Mouse (Mus musculus) liver, embryonic 14.5 days (tissue): ENCODE data around the gene Ddx10. TPM values are rescaled to one million over a fixed set of nuclear protein-coding genes. Genes with fewer than 3 reads are reported as not detected.

Experiments
- ATAC-seq: fragments of 200-750 bp; cut with Nextera tagmentation; 2 replicates; pipeline ENCODE4 v1.8.0; 2017; ENCODE audit warnings: moderate number of reproducible peaks, mild to moderate bottlenecking, moderate library complexity; ENCODE audit not compliant: insufficient read depth
- DNase-seq, 3 experiments: peaks; one replicate each; pipeline ENCODE4 v3.0.0-alpha.2; 2012 to 2013; ENCODE audit warnings: low read depth in 3 of 3, low spot score in 3 of 3
- H3K27ac ChIP-seq: fragments of 300-500 bp; sonication (generic); 2 replicates; pipeline ENCODE4 v1.5.1; 2014; ENCODE audit warnings: moderate library complexity, mild to moderate bottlenecking, control low read depth, inconsistent platforms
- H3K27me3 ChIP-seq: fragments of 300-500 bp; sonication (generic); 2 replicates; pipeline ENCODE4 v1.6.1; 2014; ENCODE audit warnings: mild to moderate bottlenecking, low read length, moderate library complexity; ENCODE audit not compliant: control insufficient read depth, insufficient read depth
- H3K36me3 ChIP-seq: fragments of 300-500 bp; sonication (generic); replicated peaks from 2 replicates; pipeline ENCODE4 v1.6.1; 2014; ENCODE audit warnings: low read depth; ENCODE audit not compliant: control insufficient read depth, insufficient read depth
- H3K4me1 ChIP-seq, 2 experiments: fragments of 200-500 bp in 1 of 2; fragments of 300-500 bp in 1 of 2; sonication (generic) in 1 of 2; replicated peaks; 2 replicates each; pipeline ENCODE4 v1.6.1; 2012 to 2014; ENCODE audit warnings: antibody characterized with exemption in 1 of 2, inconsistent platforms in 1 of 2, low read length in 1 of 2; ENCODE audit not compliant: control insufficient read depth in 2 of 2, insufficient read depth in 2 of 2
- H3K4me2 ChIP-seq: fragments of 300-500 bp; sonication (generic); 2 replicates; pipeline ENCODE4 v1.6.1; 2014; ENCODE audit warnings: low read depth, mild to moderate bottlenecking, control low read depth, moderate library complexity
- H3K4me3 ChIP-seq, 2 experiments: fragments of 200-500 bp in 1 of 2; fragments of 300-500 bp in 1 of 2; sonication (generic) in 1 of 2; 2 replicates each; pipeline ENCODE4 v1.5.1; 2012 to 2014; ENCODE audit warnings: low read depth in 2 of 2, low read length in 2 of 2, mild to moderate bottlenecking in 2 of 2, control low read depth in 1 of 2, inconsistent platforms in 1 of 2, moderate library complexity in 1 of 2; ENCODE audit not compliant: insufficient read depth in 1 of 2
- H3K9ac ChIP-seq: fragments of 300-500 bp; sonication (generic); replicated peaks from 2 replicates; pipeline ENCODE4 v1.6.1; 2014; ENCODE audit warnings: mild to moderate bottlenecking, control low read depth, moderate library complexity
- H3K9me3 ChIP-seq: fragments of 300-500 bp; sonication (generic); 2 replicates; pipeline ENCODE4 v1.6.1; 2016; ENCODE audit warnings: low read length, mixed read lengths; ENCODE audit not compliant: control insufficient read depth
- CTCF ChIP-seq: IDR thresholded peaks from 2 replicates; pipeline ENCODE4 v1.5.1; 2016; ENCODE audit warnings: antibody characterized with exemption, low read depth, control low read depth
- EP300 ChIP-seq: IDR thresholded peaks from 2 replicates; pipeline ENCODE4 v1.6.1; 2016; ENCODE audit warnings: antibody characterized with exemption, low read depth
- WGBS: fragments of 180-500 bp; shearing (Covaris S2); extraction: QIAGEN DNeasy Blood & Tissue Kit; methylation state at CpG from one replicate; pipeline ENCODE4 v1.1.7; 2014; ENCODE audit not compliant: insufficient replicate concordance; 5-methylcytosine and 5-hydroxymethylcytosine counted together
- polyA plus RNA-seq, 2 experiments: library from polyadenylated mRNA; depleted of rRNA in 1 of 2; stranded (reverse) in 1 of 2; unstranded in 1 of 2; fragments of >200 nt; fragmentation: Nextera tagmentation in 1 of 2; extraction: Ambion mirVana in 1 of 2; gene quantifications; 2 replicates each; pipeline versions ENCODE4 v1.2.1 to v1.2.3; 2012 to 2014

Ddx10 gene
- polyA plus RNA-seq, 2 experiments, result 7.0 to 14.1 TPM

GRCm38 (mm10) chr9:53072088-53072487, 175.8 kb downstream of the Ddx10 start:
- no peak for ATAC-seq
- H3K9me3 ChIP-seq, result no peaks in the 10 kb centered on the region
- H3K4me2 ChIP-seq, result no peak overlapping the region
- H3K27me3 ChIP-seq, result no peaks in the 10 kb centered on the region
- no peaks in the 10 kb centered on the region for H3K4me1 ChIP-seq
- no peaks in the 10 kb centered on the region for H3K36me3 ChIP-seq
- TF ChIP-seq EP300 (no peak), CTCF (no peak)
- H3K27ac ChIP-seq, result no peak overlapping the region
- no peak overlapping the region for H3K4me3 ChIP-seq
- WGBS, result 71% methylated on average over 9 of the region's 9 CpGs
- no peak for DNase-seq
- no peak overlapping the region for H3K9ac ChIP-seq

GRCm38 (mm10) chr9:53070875-53071524, 176.9 kb downstream of the Ddx10 start:
- WGBS, result 69% methylated on average over 12 of the region's 12 CpGs
- no peaks in the 10 kb centered on the region for H3K4me1 ChIP-seq
- no peaks in the 10 kb centered on the region for H3K36me3 ChIP-seq
- TF ChIP-seq CTCF, result no peak
- TF ChIP-seq EP300, result no peak
- no peak overlapping the region for H3K27ac ChIP-seq
- no peak overlapping the region for H3K4me3 ChIP-seq
- no peaks in the 10 kb centered on the region for H3K9me3 ChIP-seq
- no peaks in the 10 kb centered on the region for H3K27me3 ChIP-seq
- ATAC-seq, result no peak
- no peak for DNase-seq
- H3K9ac ChIP-seq, result no peak overlapping the region
- no peak overlapping the region for H3K4me2 ChIP-seq

GRCm38 (mm10) chr9:53068166-53068565, 179.7 kb downstream of the Ddx10 start:
- Histone ChIP-seq H3K9me3 (no peaks in the 10 kb centered on the region), H3K4me1 (no peaks in the 10 kb centered on the region), H3K27me3 (no peaks in the 10 kb centered on the region), H3K36me3 (no peaks in the 10 kb centered on the region), H3K9ac (no peak overlapping the region), H3K27ac (no peak overlapping the region), H3K4me3 (no peak overlapping the region), H3K4me2 (no peak overlapping the region)
- ATAC-seq (peak; percentile 13; the same call in 1 of the 2 replicates), DNase-seq (no peak)
- 43% methylated on average over 5 of the region's 5 CpGs for WGBS
- TF ChIP-seq EP300 (no peak), CTCF (no peak)

GRCm38 (mm10) chr9:53066428-53066827, 181.4 kb downstream of the Ddx10 start:
- no peak overlapping the region for H3K27ac ChIP-seq
- no peak overlapping the region for H3K9ac ChIP-seq
- no peaks in the 10 kb centered on the region for H3K36me3 ChIP-seq
- H3K4me3 ChIP-seq, result no peak overlapping the region
- H3K4me2 ChIP-seq, result no peak overlapping the region
- H3K9me3 ChIP-seq, result no peaks in the 10 kb centered on the region
- H3K27me3 ChIP-seq, result no peaks in the 10 kb centered on the region
- 47% methylated on average over 4 of the region's 4 CpGs for WGBS
- TF ChIP-seq EP300 (no peak), CTCF (no peak)
- no peaks in the 10 kb centered on the region for H3K4me1 ChIP-seq
- DNase-seq, result no peak
- no peak for ATAC-seq

GRCm38 (mm10) chr9:53065028-53065427, 182.8 kb downstream of the Ddx10 start:
- no peaks in the 10 kb centered on the region for H3K4me1 ChIP-seq
- H3K9ac ChIP-seq, result no peak overlapping the region
- no peaks in the 10 kb centered on the region for H3K9me3 ChIP-seq
- H3K27ac ChIP-seq, result no peak overlapping the region
- TF ChIP-seq EP300 (no peak), CTCF (no peak)
- no peak overlapping the region for H3K4me2 ChIP-seq
- 24% methylated on average over 2 of the region's 2 CpGs for WGBS
- H3K36me3 ChIP-seq, result no peaks in the 10 kb centered on the region
- no peak overlapping the region for H3K4me3 ChIP-seq
- DNase-seq, result no peak
- no peaks in the 10 kb centered on the region for H3K27me3 ChIP-seq
- no peak for ATAC-seq
